Mouse (Mus musculus) adrenal gland, postnatal 14 days (tissue): Measurements from ENCODE around the gene Clrn1. TPM values are rescaled to one million over a fixed set of nuclear protein-coding genes. Genes with fewer than 3 reads are reported as not detected.

ENCODE experiments used
- DNase-seq: peaks from one replicate; pipeline ENCODE4 v3.0.0; 2021; ENCODE audit warnings: mixed read lengths
- total RNA-seq: library from RNA; stranded (reverse); gene quantifications from 2 replicates; pipeline ENCODE4 v1.2.3, GENCODE M21; 2021

Gene Clrn1
- total RNA-seq, 1 experiment from 2014 or later: not detected

DNA sequence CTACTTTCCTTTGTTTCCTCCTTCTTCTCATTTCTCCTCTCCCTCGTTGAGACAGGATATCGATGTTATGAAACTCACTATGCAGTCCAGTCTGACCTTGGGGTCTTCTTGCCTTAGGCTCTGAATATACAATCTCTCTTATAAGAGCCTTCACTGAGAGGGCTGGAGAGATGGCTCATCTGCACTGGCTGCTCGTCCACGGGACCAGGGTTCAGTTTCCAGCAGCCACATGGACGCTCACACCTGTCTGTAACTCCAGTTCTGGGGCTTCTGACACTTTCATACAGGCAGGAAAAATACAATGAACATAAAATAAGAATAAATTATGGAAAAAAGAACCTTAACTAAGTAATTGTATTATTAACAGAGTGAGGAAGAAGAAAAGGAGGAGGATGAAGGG, 53.6 kb downstream of the Clrn1 start:
- DNase-seq: no peak

DNA sequence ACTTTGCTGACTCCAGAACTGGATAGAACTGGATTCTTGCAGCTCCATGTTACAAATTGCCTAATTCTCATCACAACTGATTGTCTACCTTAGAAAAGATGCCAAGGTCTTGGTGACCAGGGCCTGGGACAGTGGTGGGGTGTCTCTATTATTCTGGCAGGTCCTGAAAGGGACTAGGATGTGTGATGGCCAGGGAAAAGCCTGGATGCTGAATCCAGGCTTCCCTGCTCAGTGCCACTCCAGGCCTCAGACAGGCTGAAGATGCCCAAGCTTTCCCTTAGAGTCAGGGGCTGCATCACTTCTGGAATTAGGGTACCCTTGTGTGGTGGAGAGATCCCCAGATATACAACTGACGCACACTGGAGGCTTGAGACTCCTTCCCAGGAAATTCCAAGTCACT, 55.2 kb downstream of the Clrn1 start:
- DNase-seq: no peak

DNA sequence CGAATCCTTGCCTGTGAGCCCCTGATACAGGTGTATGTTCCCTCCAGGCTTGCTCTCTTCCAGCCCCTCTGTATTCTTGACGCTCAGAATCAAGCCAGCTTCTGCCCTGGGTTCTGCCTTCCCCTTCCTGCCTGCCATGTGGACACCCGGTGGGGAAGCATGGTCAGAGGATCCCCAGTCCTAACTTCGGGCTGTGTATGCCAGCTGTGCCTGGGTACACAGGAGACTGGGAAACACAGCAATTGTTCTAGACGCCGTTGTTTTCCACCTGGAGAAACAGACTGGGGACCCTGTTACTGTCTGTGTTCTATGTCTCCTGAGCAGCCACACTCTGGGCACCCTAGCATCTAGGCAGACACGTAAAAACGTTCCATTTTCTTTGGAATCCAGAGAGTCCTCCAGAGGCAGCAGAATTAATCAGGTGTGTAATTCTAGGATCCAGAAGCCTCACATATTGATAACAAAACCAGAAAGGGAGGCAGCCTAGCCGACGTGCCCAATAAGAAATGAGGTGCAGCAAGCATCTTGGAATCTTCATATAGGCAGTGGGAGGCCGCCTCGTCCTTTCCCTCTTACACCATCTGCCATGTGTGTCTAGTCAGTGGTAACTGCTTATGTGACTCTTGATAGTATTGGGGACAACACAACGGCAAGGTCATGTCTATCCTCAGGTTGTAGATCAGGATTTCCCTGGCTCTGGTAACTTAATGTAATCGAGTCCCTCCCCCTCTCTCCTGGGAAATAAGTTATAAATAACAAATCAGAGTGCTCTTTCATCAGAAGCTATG, 56.6 kb downstream of the Clrn1 start:
- DNase-seq: no peak

DNA sequence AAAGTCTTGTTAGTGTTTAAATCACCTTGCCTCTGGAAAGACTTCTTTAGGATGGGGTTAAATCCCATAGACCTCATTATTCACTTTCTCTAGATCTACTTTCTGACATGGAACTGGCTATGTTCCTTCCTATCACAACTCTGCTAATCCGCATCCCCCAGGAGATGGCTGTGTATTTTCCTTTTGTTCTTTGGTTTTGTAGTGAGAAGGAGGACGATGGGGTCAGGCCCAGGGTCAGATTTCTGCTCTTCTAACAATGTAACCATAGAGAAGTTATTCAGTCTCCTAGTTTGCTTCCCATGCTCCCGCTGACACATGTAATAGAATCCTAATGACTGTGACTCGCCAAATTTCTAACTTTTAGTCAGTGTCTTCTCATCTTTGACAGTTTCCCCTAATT, 58.9 kb downstream of the Clrn1 start:
- no peak for DNase-seq

DNA sequence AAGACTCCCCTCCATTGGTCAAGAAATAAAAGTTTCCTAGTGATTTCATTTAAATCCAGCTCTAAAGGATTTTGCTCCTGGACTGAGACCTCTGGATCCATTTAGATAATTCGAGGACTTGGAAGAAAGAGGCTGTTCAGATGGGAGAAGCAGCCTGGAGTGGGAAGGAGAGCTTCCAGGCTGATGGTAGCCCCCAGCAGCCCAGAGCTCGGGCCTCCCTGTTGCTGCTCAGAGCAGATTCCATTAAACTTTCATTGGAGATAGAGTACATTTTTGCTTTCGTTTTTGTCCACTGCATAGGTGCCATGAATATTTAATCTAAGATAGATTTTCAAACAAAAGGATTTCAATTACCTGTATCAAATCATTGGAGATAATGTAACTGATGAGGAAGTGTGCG, 62.9 kb downstream of the Clrn1 start, which contains the start of gene Mindy4b-ps:
Gene Mindy4b-ps (minus strand): TSS at position 101 of the 400 bp plus-strand sequence.
- DNase-seq: no peak

DNA sequence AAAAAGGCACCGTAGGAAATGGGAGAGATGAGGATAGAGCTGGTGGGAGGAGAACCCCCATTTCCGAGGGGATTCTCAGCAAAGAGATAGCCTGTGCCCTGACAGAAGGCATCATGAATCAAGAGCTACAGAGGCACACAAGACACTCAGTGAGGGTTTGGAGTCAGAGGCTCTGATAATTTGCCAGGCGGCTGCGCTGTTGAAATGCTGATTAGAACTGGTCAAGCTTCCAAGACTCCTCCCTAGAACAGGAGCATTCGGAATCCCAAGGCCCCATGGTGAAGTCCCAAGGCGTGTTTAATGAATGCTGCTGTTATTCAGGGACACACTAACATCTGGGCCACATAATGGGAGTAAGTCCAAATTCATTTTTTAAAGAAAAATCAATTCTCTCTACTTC, 67.8 kb downstream of the Clrn1 start:
- DNase-seq: peak; percentile 55

DNA sequence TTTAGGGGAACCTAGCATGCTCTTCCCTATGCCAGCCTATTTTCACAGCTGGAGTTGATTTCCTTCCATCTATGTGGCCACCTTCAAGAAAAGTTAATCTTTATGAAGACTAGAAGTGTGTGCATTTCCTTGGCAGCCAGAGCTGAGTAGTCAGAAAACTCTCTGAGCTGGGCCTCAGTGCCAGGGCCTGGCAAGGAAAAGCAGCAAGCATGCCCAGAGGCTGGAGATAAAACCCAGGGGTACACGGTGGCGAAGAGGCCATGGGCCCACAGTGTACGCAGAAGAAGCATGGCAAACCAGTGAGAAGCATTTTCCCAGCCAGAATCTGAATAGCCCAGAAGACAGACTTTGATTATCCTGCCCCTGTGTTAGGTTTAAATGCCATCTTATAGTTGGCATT, 70.9 kb downstream of the Clrn1 start:
- DNase-seq: peak; percentile 38

DNA sequence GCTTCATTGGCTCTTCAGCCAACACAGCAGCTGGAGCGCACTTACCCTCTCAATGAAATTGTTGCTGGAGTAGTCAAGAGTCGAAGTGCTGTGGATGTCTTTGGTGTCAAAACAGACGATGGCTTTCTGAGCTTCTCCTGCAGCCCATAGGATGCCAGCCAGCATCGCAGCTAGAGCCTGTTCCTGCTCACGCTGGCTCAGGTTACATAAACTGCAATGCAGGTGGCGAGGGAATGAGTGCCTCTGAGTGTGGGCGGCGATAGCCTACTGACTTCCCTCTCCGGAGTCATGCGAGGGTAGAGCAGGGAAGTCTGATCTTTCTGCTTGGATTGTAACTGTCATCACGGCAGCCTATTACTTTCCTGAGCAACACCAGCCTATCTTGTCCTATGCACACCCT, 74.8 kb downstream of the Clrn1 start:
- no peak for DNase-seq

DNA sequence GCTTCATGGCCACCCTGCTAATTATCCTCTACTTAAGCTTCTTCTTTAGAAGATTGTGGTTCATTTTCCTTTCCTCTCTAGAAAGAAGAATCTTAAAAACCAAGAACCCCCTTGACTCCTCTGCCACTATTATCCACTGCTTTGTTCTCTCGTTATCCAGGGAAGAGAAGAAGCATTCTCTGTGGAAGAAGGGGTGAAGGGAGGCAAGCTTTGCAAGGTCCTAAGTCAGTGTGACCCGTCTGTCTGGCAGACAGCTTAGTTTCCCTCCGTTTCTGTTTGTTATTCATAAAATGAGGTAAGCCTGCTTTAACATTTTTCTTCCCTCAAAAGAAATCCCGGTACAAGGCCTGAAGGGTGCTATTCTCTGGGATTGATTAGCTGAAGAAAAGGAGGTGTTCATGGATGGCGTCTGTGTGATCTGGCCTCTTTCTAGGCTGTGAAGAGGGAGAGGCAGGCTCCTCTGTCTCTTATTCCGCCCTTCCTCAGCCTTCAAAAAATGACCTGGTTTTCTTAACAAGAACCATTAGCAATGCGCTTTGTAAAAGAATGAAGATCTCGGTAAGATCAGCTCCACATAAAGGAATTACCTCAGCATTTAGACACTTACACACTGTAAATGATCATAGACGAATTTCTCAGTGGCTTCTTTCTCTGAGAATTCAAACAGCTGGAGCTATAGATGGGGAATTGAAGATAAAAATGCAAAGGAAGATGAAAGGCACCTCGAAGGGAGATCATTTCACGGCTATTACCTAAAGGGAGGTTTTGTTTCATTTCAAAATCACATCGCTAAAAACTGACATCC, 75.8 kb downstream of the Clrn1 start:
- no peak for DNase-seq

DNA sequence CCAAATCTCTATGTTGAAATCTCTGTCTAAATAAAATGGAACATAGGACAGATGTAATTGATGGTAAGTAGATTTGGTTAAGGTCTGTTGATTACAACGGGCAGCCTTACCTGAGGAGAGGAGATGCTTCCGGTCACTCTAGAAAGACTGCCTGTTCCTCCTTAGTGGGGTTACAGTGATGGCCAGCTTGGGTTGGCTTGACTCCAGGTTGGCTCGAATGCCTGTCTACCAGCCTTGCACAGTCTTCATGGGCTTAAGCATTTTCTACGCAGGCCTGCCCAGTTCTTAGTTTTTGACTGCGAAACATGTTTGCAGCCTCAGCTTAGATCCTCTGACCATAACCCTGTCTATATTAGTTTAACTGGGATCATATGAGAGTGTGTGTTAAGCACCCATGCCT, 76.5 kb downstream of the Clrn1 start:
- DNase-seq: no peak

DNA sequence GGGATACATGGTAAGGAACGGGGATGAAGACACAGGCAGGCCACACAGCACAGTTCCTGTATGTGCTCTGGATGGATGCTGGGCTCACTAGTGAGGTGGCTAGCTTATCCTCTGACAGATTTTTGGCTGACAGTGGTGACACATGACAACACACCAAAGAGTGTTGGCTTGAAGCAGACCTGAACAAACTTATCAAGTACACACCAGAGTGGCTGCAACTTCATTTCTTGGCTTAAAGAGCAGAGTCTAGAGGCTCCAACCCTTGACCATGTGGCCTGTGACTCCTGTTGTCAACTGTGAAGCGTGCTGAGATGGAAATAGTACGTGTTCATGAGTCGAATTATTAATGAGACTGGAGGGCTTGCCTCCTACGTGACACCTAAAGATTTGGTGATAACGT, 80.4 kb downstream of the Clrn1 start:
- DNase-seq: no peak

DNA sequence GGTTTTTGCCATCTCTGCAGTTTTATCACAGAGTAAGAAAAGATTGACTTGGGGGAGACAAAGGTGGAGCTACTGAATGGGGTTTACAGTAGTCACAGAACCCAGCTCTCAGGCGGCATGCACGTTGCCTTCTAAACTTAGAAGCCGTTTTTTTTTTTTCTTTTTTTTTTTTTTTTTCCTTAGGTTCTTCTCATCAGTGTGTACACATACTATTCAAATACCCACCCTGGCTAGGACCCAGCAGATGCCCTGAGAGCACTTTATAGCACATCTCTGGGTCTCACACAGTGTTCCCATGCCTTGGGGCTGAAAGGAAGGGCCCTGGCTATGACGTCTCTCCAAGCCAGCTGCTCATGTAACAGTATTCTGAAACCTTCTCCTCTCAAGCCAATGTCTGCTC, 86.5 kb downstream of the Clrn1 start:
- no peak for DNase-seq

DNA sequence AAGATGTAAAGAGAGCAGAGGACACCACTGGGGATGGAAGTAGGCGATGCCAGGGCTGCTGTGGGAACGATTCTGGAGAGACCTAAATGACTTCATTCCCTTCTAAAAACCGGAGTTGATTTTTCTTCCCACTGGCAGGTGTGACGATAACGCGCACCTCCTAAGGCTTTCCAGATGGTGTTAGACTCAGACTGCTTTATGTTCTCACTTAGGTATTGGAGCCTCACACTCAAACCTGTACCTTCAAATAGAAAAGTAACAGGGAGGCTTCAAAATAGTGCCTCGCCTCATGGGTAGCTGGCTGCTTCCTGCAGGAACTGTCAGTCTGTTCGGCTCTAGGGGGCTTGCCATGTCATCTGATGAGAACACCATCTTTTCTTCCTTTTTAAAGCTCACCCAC, 86.9 kb downstream of the Clrn1 start:
- DNase-seq: no peak

Other genes starting within 250 kb of the Clrn1 start
- gene Erich6, start 248.1 kb downstream of the Clrn1 start, total RNA-seq: not detected in 2 replicates
- gene Siah2, start 192.9 kb downstream of the Clrn1 start, total RNA-seq: 12.9 and 19.1 TPM in 2 replicates
- not detected in 2 replicates for gene Mindy4b-ps, start 63.0 kb downstream of the Clrn1 start, total RNA-seq
- gene Med12l, start 120.5 kb upstream of the Clrn1 start, total RNA-seq: 12.1 and 14.4 TPM in 2 replicates
- 0.59 and 2.6 TPM in 2 replicates for gene Gpr171, start 216.5 kb upstream of the Clrn1 start, total RNA-seq